Mouse (Mus musculus) brain, embryonic 14.5 days (tissue): ENCODE data around the gene Taf1b.

ENCODE experiments used
- CTCF ChIP-seq: fragments of 200-500 bp; IDR thresholded peaks from 2 replicates; pipeline ENCODE4 v1.5.1; 2012; ENCODE audit warnings: inconsistent platforms, mild to moderate bottlenecking, moderate library complexity, borderline replicate concordance; ENCODE audit not compliant: insufficient read depth, insufficient read length; ENCODE audit errors: extremely low read depth
- POLR2A ChIP-seq: fragments of 200-500 bp; IDR thresholded peaks from 2 replicates; pipeline ENCODE4 v1.6.1; 2012; ENCODE audit warnings: mild to moderate bottlenecking, inconsistent platforms, borderline replicate concordance; ENCODE audit not compliant: poor library complexity, insufficient read depth, insufficient read length, severe bottlenecking; ENCODE audit errors: extremely low read depth

DNA sequence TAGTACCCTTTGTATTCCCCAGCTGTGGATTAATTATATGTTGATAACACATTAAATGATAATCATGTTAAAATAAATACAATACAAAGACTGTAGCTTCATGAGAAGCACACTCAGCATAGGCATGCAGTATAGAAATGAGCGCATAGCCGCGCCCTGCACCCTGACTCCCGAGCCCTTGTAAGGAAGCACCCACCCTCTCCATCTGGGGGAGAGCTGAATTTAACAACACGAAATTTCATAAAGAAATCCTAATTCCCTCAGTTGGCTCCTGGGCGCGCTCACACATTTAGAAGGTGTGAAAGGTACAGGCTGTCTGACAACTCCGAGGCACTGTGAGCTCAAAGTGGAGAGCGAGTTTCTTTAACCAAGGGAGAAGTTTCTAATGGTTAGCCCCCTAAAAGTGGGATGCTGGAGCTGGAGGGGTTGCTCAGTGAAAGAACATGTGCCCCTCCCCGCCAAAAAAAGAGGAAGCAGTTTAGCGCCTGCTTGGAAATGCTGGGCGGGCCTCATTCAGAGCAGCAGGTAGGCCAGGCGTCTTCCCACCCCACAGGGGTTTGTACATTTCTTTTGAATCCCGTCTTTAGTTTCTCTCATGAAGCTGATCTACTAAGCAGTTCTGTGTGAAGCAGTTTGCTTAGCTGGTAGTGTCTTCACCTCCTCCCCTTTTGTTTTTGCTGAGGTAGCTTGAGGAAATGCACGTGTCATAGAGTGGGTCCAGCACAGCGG is 43.4 kb downstream of the Taf1b start:
- TF ChIP-seq CTCF (no peak), POLR2A (no peak)
